ENCODE assay signal across 12 mouse cellular contexts in genomic region chr2:44474653-44475052, GRCm38 (mm10).
DNase-seq lines count a peak whose midpoint lies in the region; ATAC-seq and TF ChIP-seq lines count a peak whose summit lies in the region.
"Had no signal": no experiment of that assay in that cellular context is flagged by ENCODE, and none has a peak within 500 bp of the region (broad histone marks: within the 10 kb centered on the region; RNA-seq: fewer than 3 reads in every experiment).

No protein-coding gene starts in this region.

- no peak for TF ChIP-seq CTCF in lung, postnatal 0 days (IDR thresholded peaks at IDR 0.05)

- no peak overlapping the region for H3K9ac ChIP-seq in neural tube, embryonic 15.5 days (replicated peaks)
- H3K9ac ChIP-seq in hindbrain, embryonic 11.5 days (ENCODE audit: low read depth, low read length), result no peak overlapping the region
- H3K9ac ChIP-seq in neural tube, embryonic 13.5 days, result no peak overlapping the region
- H3K9ac ChIP-seq in lung, postnatal 0 days (replicated peaks; ENCODE audit: low read depth), result no peak overlapping the region
- H3K9ac ChIP-seq: limb, embryonic 13.5 days had no signal

- H3K4me1 ChIP-seq in neural tube, embryonic 15.5 days, result no peaks in the 10 kb centered on the region
- no peaks in the 10 kb centered on the region for H3K4me1 ChIP-seq in hindbrain, embryonic 11.5 days (replicated peaks; ENCODE audit: control insufficient read depth, insufficient read depth, low read length)
- H3K4me1 ChIP-seq in neural tube, embryonic 13.5 days (replicated peaks), result no peaks in the 10 kb centered on the region
- no peaks in the 10 kb centered on the region for H3K4me1 ChIP-seq in lung, postnatal 0 days (ENCODE audit: insufficient read depth, low read depth, low read length)
- H3K4me1 ChIP-seq: limb, embryonic 13.5 days had no signal

- peak; percentile 35 for DNase-seq in neural tube, embryonic 10.5 days (ENCODE audit: extremely low spot score, low spot score)
- DNase-seq in embryo, embryonic 10 days (ENCODE audit: low spot score), result peak; percentile 65
- peak; percentile 67 for DNase-seq in hindbrain, embryonic 11.5 days (ENCODE audit: low spot score)
- no peak for DNase-seq in ovary, postnatal 36 days (ENCODE audit: low spot score)
- no peak for DNase-seq in lung, postnatal 0 days (ENCODE audit: low spot score)
- no peak for DNase-seq in lung, postnatal 25 days (ENCODE audit: low spot score)
- DNase-seq: adrenal gland, postnatal 14 days; cerebellum, adult 9-10 months had no signal

- no peak overlapping the region for H3K4me3 ChIP-seq in neural tube, embryonic 15.5 days (replicated peaks)
- H3K4me3 ChIP-seq in hindbrain, embryonic 11.5 days (ENCODE audit: low read depth, low read length), result no peak overlapping the region
- H3K4me3 ChIP-seq in neural tube, embryonic 13.5 days, result no peak overlapping the region
- no peak overlapping the region for H3K4me3 ChIP-seq in lung, postnatal 0 days (ENCODE audit: low read depth, low read length)
- H3K4me3 ChIP-seq: limb, embryonic 13.5 days had no signal

- H3K9me3 ChIP-seq in neural tube, embryonic 15.5 days (replicated peaks), result no peaks in the 10 kb centered on the region
- H3K9me3 ChIP-seq in hindbrain, embryonic 11.5 days (ENCODE audit: control insufficient read depth, low read length), result no peaks in the 10 kb centered on the region
- no peaks in the 10 kb centered on the region for H3K9me3 ChIP-seq in neural tube, embryonic 13.5 days
- H3K9me3 ChIP-seq in lung, postnatal 0 days (ENCODE audit: low read length), result no peaks in the 10 kb centered on the region
- H3K9me3 ChIP-seq: limb, embryonic 13.5 days had no signal

- no peak for ATAC-seq in neural tube, embryonic 15.5 days (ENCODE audit: low FRiP score)
- ATAC-seq in hindbrain, embryonic 11.5 days (ENCODE audit: low FRiP score), result peak; percentile 60; the same call in 1 of the 2 replicates
- ATAC-seq in neural tube, embryonic 13.5 days (ENCODE audit: low read depth), result 0 out of 2 replicates have a peak, but pooled peaks have one; percentile 53
- no peak for ATAC-seq in lung, postnatal 0 days

- H3K27ac ChIP-seq in neural tube, embryonic 15.5 days (replicated peaks), result no peak overlapping the region
- no peak overlapping the region for H3K27ac ChIP-seq in hindbrain, embryonic 11.5 days (ENCODE audit: low read depth, low read length)
- H3K27ac ChIP-seq in neural tube, embryonic 13.5 days (replicated peaks), result no peak overlapping the region
- no peak overlapping the region for H3K27ac ChIP-seq in lung, postnatal 0 days (ENCODE audit: low read length)
- H3K27ac ChIP-seq: limb, embryonic 13.5 days; macrophage had no signal

- no peaks in the 10 kb centered on the region for H3K36me3 ChIP-seq in neural tube, embryonic 15.5 days
- H3K36me3 ChIP-seq in hindbrain, embryonic 11.5 days (ENCODE audit: control insufficient read depth, insufficient read depth, low read length), result no peaks in the 10 kb centered on the region
- no peaks in the 10 kb centered on the region for H3K36me3 ChIP-seq in neural tube, embryonic 13.5 days
- no peaks in the 10 kb centered on the region for H3K36me3 ChIP-seq in lung, postnatal 0 days (ENCODE audit: insufficient read depth, low read length)
- H3K36me3 ChIP-seq: limb, embryonic 13.5 days had no signal

- no peaks in the 10 kb centered on the region for H3K27me3 ChIP-seq in neural tube, embryonic 15.5 days (replicated peaks)
- no peaks in the 10 kb centered on the region for H3K27me3 ChIP-seq in hindbrain, embryonic 11.5 days (ENCODE audit: control insufficient read depth, insufficient read depth, low read length)
- no peaks in the 10 kb centered on the region for H3K27me3 ChIP-seq in neural tube, embryonic 13.5 days
- H3K27me3 ChIP-seq in lung, postnatal 0 days (replicated peaks; ENCODE audit: insufficient read depth, low read length), result no peaks in the 10 kb centered on the region
- H3K27me3 ChIP-seq: limb, embryonic 13.5 days had no signal

- no peak overlapping the region for H3K4me2 ChIP-seq in neural tube, embryonic 15.5 days
- H3K4me2 ChIP-seq in hindbrain, embryonic 11.5 days (replicated peaks; ENCODE audit: low read depth, low read length), result no peak overlapping the region
- no peak overlapping the region for H3K4me2 ChIP-seq in neural tube, embryonic 13.5 days
- no peak overlapping the region for H3K4me2 ChIP-seq in lung, postnatal 0 days (replicated peaks; ENCODE audit: low read depth, low read length)
- H3K4me2 ChIP-seq: limb, embryonic 13.5 days had no signal

- WGBS in neural tube, embryonic 15.5 days, result 4% methylated on average over 3 of the region's 3 CpGs
- 0% methylated on average over 3 of the region's 3 CpGs for WGBS in hindbrain, embryonic 11.5 days
- 4% methylated on average over 3 of the region's 3 CpGs for WGBS in neural tube, embryonic 13.5 days
- 18% methylated on average over 3 of the region's 3 CpGs for WGBS in lung, postnatal 0 days

- TF ChIP-seq EP300 in lung, postnatal 0 days (IDR thresholded peaks at IDR 0.05), result no peak

Comparison
In these comparisons a context has a peak if more than half of its experiments do, and no peak if none do; other contexts are left out.
1. ATAC-seq: peak in hindbrain, embryonic 11.5 days (single experiment) and neural tube, embryonic 13.5 days (single experiment); none in neural tube, embryonic 15.5 days (single experiment) and lung, postnatal 0 days (single experiment).
2. DNase-seq: peak in neural tube, embryonic 10.5 days (single experiment), embryo, embryonic 10 days (single experiment) and hindbrain, embryonic 11.5 days (single experiment); none in ovary, postnatal 36 days (single experiment), lung, postnatal 0 days (single experiment) and lung, postnatal 25 days (single experiment).